Mouse (Mus musculus) forebrain, embryonic 11.5 days (tissue): ENCODE data around the gene Nptxr. TPM values are rescaled to one million over a fixed set of nuclear protein-coding genes. Genes with fewer than 3 reads are reported as not detected.

Experiments used
- ATAC-seq: fragments of 200-750 bp; cut with Nextera tagmentation; replicated peaks from 2 replicates; pipeline ENCODE4 v1.8.0; 2017; ENCODE audit warnings: moderate TSS enrichment; ENCODE audit not compliant: low FRiP score
- DNase-seq: peaks from one replicate; pipeline ENCODE4 v3.0.0-alpha.2; 2017; ENCODE audit warnings: low spot score
- H3K27ac ChIP-seq: fragments of 300-500 bp; sonication (generic); 2 replicates; pipeline ENCODE4 v1.5.1; 2014; ENCODE audit warnings: low read depth, low read length
- H3K27me3 ChIP-seq: fragments of 300-500 bp; sonication (generic); 2 replicates; pipeline ENCODE4 v1.6.1; 2014; ENCODE audit warnings: mild to moderate bottlenecking, low read length, mixed read lengths; ENCODE audit not compliant: control insufficient read depth, insufficient read depth
- H3K36me3 ChIP-seq: fragments of 300-500 bp; sonication (generic); 2 replicates; pipeline ENCODE4 v1.6.1; 2014; ENCODE audit warnings: mild to moderate bottlenecking, low read length, moderate library complexity, mixed read lengths; ENCODE audit not compliant: control insufficient read depth, insufficient read depth
- H3K4me1 ChIP-seq: fragments of 300-500 bp; sonication (generic); replicated peaks from 2 replicates; pipeline ENCODE4 v1.6.1; 2014; ENCODE audit warnings: low read length, mixed read lengths; ENCODE audit not compliant: control insufficient read depth, insufficient read depth
- H3K4me2 ChIP-seq: fragments of 300-500 bp; sonication (generic); 2 replicates; pipeline ENCODE4 v1.6.1; 2014; ENCODE audit warnings: low read depth, mild to moderate bottlenecking, low read length, moderate library complexity, mixed read lengths; ENCODE audit not compliant: severe bottlenecking
- H3K4me3 ChIP-seq: fragments of 300-500 bp; sonication (generic); 2 replicates; pipeline ENCODE4 v1.5.1; 2014; ENCODE audit warnings: low read depth, low read length
- H3K9ac ChIP-seq: fragments of 300-500 bp; sonication (generic); 2 replicates; pipeline ENCODE4 v1.6.1; 2014; ENCODE audit warnings: low read length
- H3K9me3 ChIP-seq: fragments of 300-500 bp; sonication (generic); 2 replicates; pipeline ENCODE4 v1.6.1; 2016; ENCODE audit warnings: low read length, mixed read lengths; ENCODE audit not compliant: control insufficient read depth
- WGBS: fragments of 180-500 bp; shearing (Covaris S2); extraction: QIAGEN DNeasy Blood & Tissue Kit; methylation state at CpG from one replicate; pipeline ENCODE4 v1.1.7; 2014; 5-methylcytosine and 5-hydroxymethylcytosine counted together
- polyA plus RNA-seq: library from polyadenylated mRNA; unstranded; fragments of >200 nt; fragmentation: Nextera tagmentation; extraction: Ambion mirVana; gene quantifications from 2 replicates; pipeline ENCODE4 v1.2.1, GENCODE M21; 2014

Gene Nptxr
- polyA plus RNA-seq, 1 experiment from 2014 or later, result 1.4 TPM

DNA sequence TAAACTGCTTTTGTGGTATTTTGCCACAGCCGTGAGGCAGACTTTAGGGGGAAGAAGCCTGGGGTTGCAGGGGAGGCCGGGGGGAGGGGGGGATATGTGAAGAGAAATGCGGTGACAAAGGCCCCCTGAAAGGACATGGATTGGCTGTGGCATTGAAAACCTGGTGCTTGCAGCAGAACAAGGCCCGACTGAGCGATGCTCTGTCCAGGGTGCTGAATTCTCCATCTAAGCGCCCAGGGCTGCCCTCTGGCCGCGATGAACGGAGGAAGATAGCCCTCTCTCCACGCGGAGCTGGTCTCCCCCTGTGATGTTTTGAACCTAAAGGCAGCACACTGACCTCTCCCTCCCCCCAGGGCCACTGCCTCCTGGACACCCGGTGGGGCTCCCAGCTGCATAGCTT lies 13.1 kb downstream of the Nptxr start:
- H3K9ac ChIP-seq, result no peak overlapping the region
- 0 out of 2 replicates have a peak, but pooled peaks cover 2% of the 10 kb centered on the region for H3K4me1 ChIP-seq
- H3K4me3 ChIP-seq, result no peak overlapping the region
- H3K9me3 ChIP-seq, result no peaks in the 10 kb centered on the region
- WGBS, result 3% methylated on average over 12 of the region's 12 CpGs
- no peaks in the 10 kb centered on the region for H3K27me3 ChIP-seq
- DNase-seq, result peak; percentile 83
- H3K36me3 ChIP-seq, result no peaks in the 10 kb centered on the region
- no peak for ATAC-seq
- H3K27ac ChIP-seq, result no peak overlapping the region
- no peak overlapping the region for H3K4me2 ChIP-seq

DNA sequence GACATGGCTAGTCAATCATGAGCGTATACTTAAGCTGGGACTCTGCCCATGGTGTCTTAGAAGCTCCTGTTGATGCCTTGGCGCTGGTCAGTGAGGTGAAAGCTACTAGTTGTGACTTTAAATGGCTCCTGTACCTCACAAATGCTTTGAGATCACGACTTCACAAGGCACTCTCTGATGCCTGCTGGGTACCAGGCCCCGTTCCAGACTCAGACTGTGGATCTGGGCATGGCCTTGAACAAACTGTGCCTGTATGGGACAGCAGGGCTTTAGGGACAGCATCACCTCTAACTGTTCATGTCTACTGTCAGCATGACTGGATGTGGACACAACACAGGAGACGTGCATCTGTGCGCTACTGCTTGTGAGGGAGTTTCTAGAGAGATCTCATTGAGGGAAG lies 13.7 kb downstream of the Nptxr start:
- DNase-seq (no peak), ATAC-seq (no peak)
- Histone ChIP-seq H3K27ac (no peak overlapping the region), H3K36me3 (no peaks in the 10 kb centered on the region), H3K27me3 (no peaks in the 10 kb centered on the region), H3K4me2 (no peak overlapping the region), H3K9ac (no peak overlapping the region), H3K4me1 (0 out of 2 replicates have a peak, but pooled peaks cover 2% of the 10 kb centered on the region), H3K4me3 (no peak overlapping the region), H3K9me3 (no peaks in the 10 kb centered on the region)
- 84% methylated on average over 6 of the region's 6 CpGs for WGBS

DNA sequence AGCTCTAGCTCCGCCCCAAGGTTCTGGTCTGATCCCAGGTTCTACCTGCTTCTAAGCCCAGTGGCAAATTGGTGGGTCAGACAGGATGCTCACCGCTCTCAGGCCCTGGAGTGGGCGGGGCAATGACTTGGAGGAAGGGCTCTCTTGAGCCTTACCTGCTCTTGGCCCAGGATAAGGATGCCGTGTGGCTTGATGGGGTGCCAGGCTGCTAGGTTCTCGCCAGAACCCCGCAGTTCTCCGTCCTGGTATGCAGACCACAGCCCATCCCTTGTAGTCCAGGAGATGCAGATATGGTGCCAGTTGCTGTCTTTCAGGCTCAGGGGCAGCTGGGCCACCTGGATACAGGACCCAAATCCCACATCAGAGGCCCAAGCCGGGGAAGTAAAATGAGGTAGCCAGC lies 14.5 kb downstream of the Nptxr start:
- Histone ChIP-seq H3K9ac (no peak overlapping the region), H3K9me3 (no peaks in the 10 kb centered on the region), H3K4me2 (no peak overlapping the region), H3K27ac (no peak overlapping the region), H3K36me3 (no peaks in the 10 kb centered on the region), H3K4me1 (0 out of 2 replicates have a peak, but pooled peaks cover 2% of the 10 kb centered on the region), H3K4me3 (no peak overlapping the region), H3K27me3 (no peaks in the 10 kb centered on the region)
- 59% methylated on average over 8 of the region's 8 CpGs for WGBS
- no peak for ATAC-seq
- no peak for DNase-seq

DNA sequence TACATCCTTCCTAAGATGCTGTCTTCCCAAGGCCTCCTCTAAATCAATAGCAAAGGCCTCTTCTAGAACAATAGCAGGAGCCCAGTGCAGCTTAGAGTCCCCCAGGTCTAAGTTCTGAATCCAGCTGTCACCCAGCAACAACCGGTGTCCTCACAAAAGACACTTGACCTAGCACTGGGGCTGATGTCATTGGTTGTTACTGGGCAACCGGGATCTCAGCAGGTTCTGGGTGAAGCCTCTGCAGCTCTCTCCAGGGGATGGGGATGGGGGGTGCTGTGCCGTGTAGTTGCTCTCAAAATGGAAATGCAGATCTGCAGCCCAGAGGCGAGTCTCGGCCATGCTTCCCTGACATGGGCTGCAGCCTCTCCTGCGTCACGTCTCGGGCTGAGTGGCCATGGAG lies 16.8 kb downstream of the Nptxr start:
- Histone ChIP-seq H3K4me2 (no peak overlapping the region), H3K27me3 (no peaks in the 10 kb centered on the region), H3K27ac (no peak overlapping the region), H3K36me3 (no peaks in the 10 kb centered on the region), H3K4me1 (no peaks in the 10 kb centered on the region), H3K4me3 (no peak overlapping the region), H3K9ac (no peak overlapping the region), H3K9me3 (no peaks in the 10 kb centered on the region)
- ATAC-seq (no peak), DNase-seq (no peak)
- WGBS, result 41% methylated on average over 8 of the region's 8 CpGs

DNA sequence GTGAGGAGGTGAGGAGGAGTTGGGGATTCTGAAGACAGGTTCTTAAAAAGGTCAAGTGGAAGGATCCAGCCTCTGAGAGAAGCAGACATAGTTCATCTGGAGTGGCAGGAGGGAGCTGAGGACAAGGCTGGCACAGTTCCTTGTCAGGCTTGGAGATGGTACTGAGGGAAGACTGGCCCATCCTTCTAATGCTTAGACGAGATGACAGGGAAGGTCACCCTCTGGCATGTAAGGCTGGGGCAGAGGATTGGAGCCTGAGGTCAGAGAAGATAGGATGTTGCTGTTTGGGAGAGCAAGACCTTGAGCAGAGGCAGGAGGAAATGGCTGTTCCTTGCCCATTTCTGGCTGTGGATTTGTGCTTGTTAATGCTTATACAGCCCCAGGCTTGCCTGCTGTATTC lies 19.5 kb downstream of the Nptxr start:
- Histone ChIP-seq H3K27ac (no peak overlapping the region), H3K4me3 (no peak overlapping the region), H3K4me1 (no peaks in the 10 kb centered on the region), H3K9me3 (no peaks in the 10 kb centered on the region), H3K4me2 (no peak overlapping the region), H3K36me3 (no peaks in the 10 kb centered on the region), H3K9ac (no peak overlapping the region), H3K27me3 (no peaks in the 10 kb centered on the region)
- WGBS, result 80% methylated on average over 1 of the region's 1 CpGs
- DNase-seq (no peak), ATAC-seq (no peak)

DNA sequence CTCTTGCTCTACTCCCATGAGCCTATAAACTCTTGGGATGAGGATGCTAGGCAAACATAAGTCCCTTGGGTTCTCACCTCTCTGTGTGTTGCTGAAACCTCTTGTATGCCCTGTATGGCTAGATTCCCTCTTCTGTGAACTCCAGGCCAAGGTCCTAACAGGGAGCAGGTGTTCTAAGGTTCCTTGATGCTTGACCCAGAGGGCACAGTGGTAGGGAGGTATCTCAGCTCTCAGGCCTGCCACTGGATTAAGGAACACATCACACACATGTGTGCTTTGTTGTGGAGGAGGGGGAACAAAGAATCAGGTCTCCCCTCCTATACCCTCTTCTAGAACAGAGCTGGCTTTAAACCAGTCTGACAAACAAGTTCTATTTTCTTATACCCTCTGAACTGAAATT lies 26.8 kb downstream of the Nptxr start, which contains the start of gene Dnal4:
TSS of gene Dnal4 (minus strand) at position 101 of the 400 bp plus-strand sequence.
- H3K27me3 ChIP-seq, result no peaks in the 10 kb centered on the region
- ATAC-seq, result no peak
- H3K27ac ChIP-seq, result no peak within 1 kb of the TSS

DNA sequence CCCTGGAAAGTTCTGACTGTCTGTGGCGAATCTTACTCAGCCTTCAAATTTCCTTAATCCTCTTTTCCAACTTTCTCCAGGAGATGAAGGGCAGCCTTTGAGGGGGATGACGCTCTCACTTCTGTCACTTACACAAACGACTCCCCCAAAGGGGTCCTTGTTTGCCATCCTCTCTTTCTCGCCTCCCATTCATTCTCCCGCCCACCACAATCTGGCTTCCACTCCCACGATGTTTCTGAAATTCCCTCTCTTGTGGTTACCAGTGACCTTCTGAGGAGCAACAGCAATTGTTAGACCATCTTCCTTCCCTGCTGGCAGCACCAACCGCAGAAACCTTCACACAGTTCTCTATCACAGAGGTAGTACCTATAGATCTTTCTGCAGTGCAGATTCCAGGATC lies 28.9 kb downstream of the Nptxr start:
- H3K4me3 ChIP-seq, result no peak overlapping the region
- ATAC-seq (no peak), DNase-seq (no peak)
- H3K27me3 ChIP-seq, result no peaks in the 10 kb centered on the region
- 66% methylated on average over 7 of the region's 7 CpGs for WGBS
- H3K4me1 ChIP-seq, result peaks cover 5% of the 10 kb centered on the region; the same call in 1 of the 2 replicates
- H3K9ac ChIP-seq, result no peak overlapping the region
- no peaks in the 10 kb centered on the region for H3K36me3 ChIP-seq
- no peaks in the 10 kb centered on the region for H3K9me3 ChIP-seq
- H3K27ac ChIP-seq, result no peak overlapping the region
- H3K4me2 ChIP-seq, result no peak overlapping the region

More for the DNA sequence above, 26.8 kb downstream of the Nptxr start, which contains the start of gene Dnal4:
- H3K4me1 ChIP-seq, result peaks cover 5% of the 10 kb centered on the region; the same call in 1 of the 2 replicates
- H3K9me3 ChIP-seq, result no peaks in the 10 kb centered on the region
- H3K4me2 ChIP-seq, result no peak within 1 kb of the TSS
- no peak for DNase-seq
- no peaks in the 10 kb centered on the region for H3K36me3 ChIP-seq
- H3K4me3 ChIP-seq, result no peak within 1 kb of the TSS
- H3K9ac ChIP-seq, result no peak within 1 kb of the TSS

DNA sequence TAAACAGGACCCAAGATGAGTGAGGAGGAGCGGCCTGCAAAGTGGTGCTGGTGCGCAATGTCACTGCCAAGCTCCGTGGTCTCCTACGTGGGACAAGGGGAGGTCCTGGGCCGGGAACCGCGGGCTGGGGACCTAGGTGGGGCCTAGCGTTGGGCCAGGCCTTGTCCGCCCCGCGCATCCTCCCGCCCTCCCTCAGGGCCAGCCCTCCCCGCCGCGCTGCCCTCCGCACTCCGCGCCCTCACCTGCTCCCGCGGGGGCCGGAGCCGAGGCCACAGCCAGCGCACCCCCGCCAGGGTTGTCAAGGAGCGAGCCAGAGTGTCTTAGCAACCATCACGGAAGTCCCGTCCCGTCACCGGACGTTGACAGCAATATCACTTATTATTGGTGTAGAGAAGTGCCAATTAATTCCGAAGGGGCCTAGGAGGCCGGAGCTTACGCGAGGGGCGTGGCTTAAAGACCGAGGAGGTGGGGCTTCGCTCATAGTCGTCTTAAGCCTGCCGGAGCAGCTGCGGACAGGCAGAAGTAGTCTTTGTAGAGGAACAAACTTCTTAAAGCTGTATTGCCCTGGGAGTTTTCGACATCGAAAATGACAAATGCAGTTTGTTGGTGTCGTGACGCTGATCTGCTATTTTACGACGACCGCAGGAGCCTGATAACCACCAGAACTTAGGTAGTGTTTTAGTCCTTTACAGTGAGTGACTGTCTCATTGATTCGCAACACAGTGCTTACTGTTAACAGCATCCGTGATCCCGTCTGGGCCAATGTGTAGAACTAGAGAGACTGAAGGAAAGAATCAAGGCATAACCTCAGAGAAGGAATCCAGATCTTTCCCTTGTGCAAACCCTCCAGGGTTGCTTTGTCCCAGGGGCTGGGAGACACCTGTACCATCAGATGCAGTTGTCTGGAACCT lies 30.2 kb downstream of the Nptxr start:
- Histone ChIP-seq H3K27me3 (no peaks in the 10 kb centered on the region), H3K9ac (peak overlapping the region; percentile 68), H3K4me3 (peak overlapping the region; percentile 63), H3K4me1 (peaks cover 5% of the 10 kb centered on the region; the same call in 1 of the 2 replicates), H3K9me3 (no peaks in the 10 kb centered on the region), H3K4me2 (peak overlapping the region; percentile 74), H3K36me3 (no peaks in the 10 kb centered on the region), H3K27ac (peak overlapping the region; percentile 28; the same call in 1 of the 2 replicates)
- peak; percentile 93 for DNase-seq
- WGBS, result under 1% methylated on average over 50 of the region's 50 CpGs
- peak; percentile 98 for ATAC-seq
